10 mouse cellular contexts compared by ENCODE assay signal in genomic region chr15:78181701-78182405, GRCm38 (mm10). TPM values are rescaled to one million over a fixed set of nuclear protein-coding genes. Genes with fewer than 3 reads are reported as not detected.
DNase-seq lines count a peak whose midpoint lies in the region; ATAC-seq and TF ChIP-seq lines count a peak whose summit lies in the region.
"Had no signal": no experiment of that assay in that cellular context is flagged by ENCODE, and none has a peak within 500 bp of the region (broad histone marks: within the 10 kb centered on the region; RNA-seq: fewer than 3 reads in every experiment).

No protein-coding gene starts in this region.

- no peaks in the 10 kb centered on the region for H3K9me3 ChIP-seq in embryonic facial prominence, embryonic 13.5 days
- H3K9me3 ChIP-seq in embryonic facial prominence, embryonic 10.5 days: no peaks in the 10 kb centered on the region
- H3K9me3 ChIP-seq in forebrain, embryonic 11.5 days (ENCODE audit: control insufficient read depth, low read length): no peaks in the 10 kb centered on the region
- H3K9me3 ChIP-seq in limb, embryonic 14.5 days (ENCODE audit: control insufficient read depth, low read length): no peaks in the 10 kb centered on the region
- H3K9me3 ChIP-seq: heart, embryonic 13.5 days; limb, embryonic 12.5 days had no signal

- peaks cover 26% of the 10 kb centered on the region for H3K27me3 ChIP-seq in embryonic facial prominence, embryonic 13.5 days
- peaks cover 40% of the 10 kb centered on the region for H3K27me3 ChIP-seq in embryonic facial prominence, embryonic 10.5 days (replicated peaks; ENCODE audit: low read depth, poor library complexity, severe bottlenecking)
- no peaks in the 10 kb centered on the region for H3K27me3 ChIP-seq in forebrain, embryonic 11.5 days (ENCODE audit: control insufficient read depth, insufficient read depth, low read length)
- 0 out of 2 replicates have a peak, but pooled peaks cover 6% of the 10 kb centered on the region for H3K27me3 ChIP-seq in limb, embryonic 14.5 days (ENCODE audit: control insufficient read depth, insufficient read depth, low read length)

- no peak for DNase-seq in embryonic facial prominence, embryonic 10.5 days (ENCODE audit: low spot score)
- peak; percentile 39 for DNase-seq in 416B (ENCODE audit: low read depth)
- peak; percentile 63 for DNase-seq in forebrain, embryonic 11.5 days (ENCODE audit: low spot score)
- peak; percentile 54 for DNase-seq in limb, embryonic 14.5 days (ENCODE audit: low spot score)
- DNase-seq in ovary, postnatal 14 days (ENCODE audit: low spot score): no peak
- no peak for DNase-seq in thymus, postnatal 4 days
- no peak for DNase-seq in heart, adult 18-20 months

- peaks cover 6% of the 10 kb centered on the region; the same call in 1 of the 2 replicates for H3K4me1 ChIP-seq in embryonic facial prominence, embryonic 13.5 days
- H3K4me1 ChIP-seq in embryonic facial prominence, embryonic 10.5 days: peaks cover 17% of the 10 kb centered on the region
- peaks cover 2% of the 10 kb centered on the region; the same call in 1 of the 2 replicates for H3K4me1 ChIP-seq in forebrain, embryonic 11.5 days (replicated peaks; ENCODE audit: control insufficient read depth, insufficient read depth, low read length)
- no peaks in the 10 kb centered on the region for H3K4me1 ChIP-seq in limb, embryonic 14.5 days (ENCODE audit: control insufficient read depth, insufficient read depth, low read length)

- H3K4me2 ChIP-seq in embryonic facial prominence, embryonic 13.5 days: no peak overlapping the region
- no peak overlapping the region for H3K4me2 ChIP-seq in forebrain, embryonic 11.5 days (ENCODE audit: low read depth, low read length, severe bottlenecking)
- no peak overlapping the region for H3K4me2 ChIP-seq in limb, embryonic 14.5 days (replicated peaks; ENCODE audit: low read depth, low read length, severe bottlenecking)
- H3K4me2 ChIP-seq: heart, embryonic 13.5 days; limb, embryonic 12.5 days had no signal

- no peak overlapping the region for H3K4me3 ChIP-seq in embryonic facial prominence, embryonic 13.5 days
- H3K4me3 ChIP-seq in embryonic facial prominence, embryonic 10.5 days: no peak overlapping the region
- no peak overlapping the region for H3K4me3 ChIP-seq in forebrain, embryonic 11.5 days (ENCODE audit: low read depth, low read length)
- H3K4me3 ChIP-seq in limb, embryonic 14.5 days (replicated peaks; ENCODE audit: low read length): no peak overlapping the region
- H3K4me3 ChIP-seq: heart, embryonic 13.5 days; limb, embryonic 12.5 days had no signal

- no peaks in the 10 kb centered on the region for H3K36me3 ChIP-seq in embryonic facial prominence, embryonic 13.5 days
- no peaks in the 10 kb centered on the region for H3K36me3 ChIP-seq in embryonic facial prominence, embryonic 10.5 days (replicated peaks)
- no peaks in the 10 kb centered on the region for H3K36me3 ChIP-seq in forebrain, embryonic 11.5 days (ENCODE audit: control insufficient read depth, insufficient read depth, low read length)
- no peaks in the 10 kb centered on the region for H3K36me3 ChIP-seq in limb, embryonic 14.5 days (ENCODE audit: control insufficient read depth, insufficient read depth, low read length)
- H3K36me3 ChIP-seq: heart, embryonic 13.5 days; limb, embryonic 12.5 days had no signal

- TF ChIP-seq POLR2A in limb, embryonic 14.5 days (IDR thresholded peaks at IDR 0.05; ENCODE audit: borderline replicate concordance, extremely low read depth, insufficient read depth, insufficient read length): no peak

- 33% methylated on average over 8 of the region's 8 CpGs for WGBS in embryonic facial prominence, embryonic 13.5 days
- 41% methylated on average over 8 of the region's 8 CpGs for whole genome bisulfite sequencing in embryonic facial prominence, embryonic 10.5 days
- 29% methylated on average over 8 of the region's 8 CpGs for WGBS in forebrain, embryonic 11.5 days
- 41% methylated on average over 7 of the region's 8 CpGs for WGBS in limb, embryonic 14.5 days

- H3K27ac ChIP-seq in embryonic facial prominence, embryonic 13.5 days: peak overlapping the region; percentile 11; the same call in 1 of the 2 replicates
- no peak overlapping the region for H3K27ac ChIP-seq in embryonic facial prominence, embryonic 10.5 days (replicated peaks)
- H3K27ac ChIP-seq in forebrain, embryonic 11.5 days (ENCODE audit: low read depth, low read length): no peak overlapping the region
- H3K27ac ChIP-seq in limb, embryonic 14.5 days (replicated peaks; ENCODE audit: low read depth, low read length): no peak overlapping the region
- H3K27ac ChIP-seq: heart, embryonic 13.5 days; limb, embryonic 12.5 days had no signal

- no peak for ATAC-seq in embryonic facial prominence, embryonic 13.5 days (ENCODE audit: insufficient number of reproducible peaks, insufficient read depth, low FRiP score, low TSS enrichment, low read depth)
- 0 out of 2 replicates have a peak, but pooled peaks have one; percentile 21 for ATAC-seq in forebrain, embryonic 11.5 days (replicated peaks; ENCODE audit: low FRiP score)
- 0 out of 2 replicates have a peak, but pooled peaks have one; percentile 45 for ATAC-seq in limb, embryonic 14.5 days (ENCODE audit: low FRiP score, low read depth)

- H3K9ac ChIP-seq in embryonic facial prominence, embryonic 13.5 days: no peak overlapping the region
- H3K9ac ChIP-seq in forebrain, embryonic 11.5 days (ENCODE audit: low read length): no peak overlapping the region
- H3K9ac ChIP-seq in limb, embryonic 14.5 days (ENCODE audit: low read depth, low read length, severe bottlenecking): no peak overlapping the region
- H3K9ac ChIP-seq: heart, embryonic 13.5 days; limb, embryonic 12.5 days had no signal

RNA-seq across cellular contexts. Expression of gene Ift27, which starts 7.9 kb away (rescaled TPM):
- polyA plus RNA-seq in embryonic facial prominence, embryonic 13.5 days (2015; fragmentation: Nextera tagmentation; extraction: Ambion mirVana): 83.5 and 94.3 TPM in 2 replicates
- 136 and 141 TPM in 2 replicates for polyA plus RNA-seq in embryonic facial prominence, embryonic 10.5 days (2016; fragmentation: Nextera tagmentation; extraction: Ambion mirVana)
- polyA plus RNA-seq in forebrain, embryonic 11.5 days (2014; fragmentation: Nextera tagmentation; extraction: Ambion mirVana): 142 and 145 TPM in 2 replicates
- polyA plus RNA-seq in limb, embryonic 14.5 days (2012; rRNA removed): 44.4 and 45.3 TPM in 2 replicates
- polyA plus RNA-seq in limb, embryonic 14.5 days (2014; fragmentation: Nextera tagmentation; extraction: Ambion mirVana): 98.1 and 102 TPM in 2 replicates
- total RNA-seq in heart, adult 18-20 months (2021): 10 to 100 TPM in 1 of 2 experiments, 1 to 10 TPM in 1; 8.2 to 11.6 TPM

RNA-seq across cellular contexts. Expression of gene Pvalb, which starts 24.3 kb away (rescaled TPM):
- polyA plus RNA-seq in embryonic facial prominence, embryonic 13.5 days (2015; fragmentation: Nextera tagmentation; extraction: Ambion mirVana): not detected in 2 replicates
- not detected in 2 replicates for polyA plus RNA-seq in embryonic facial prominence, embryonic 10.5 days (2016; fragmentation: Nextera tagmentation; extraction: Ambion mirVana)
- polyA plus RNA-seq in forebrain, embryonic 11.5 days (2014; fragmentation: Nextera tagmentation; extraction: Ambion mirVana): not detected in 2 replicates
- 0.16 TPM in 1 of 2 replicates, not detected in the other for polyA plus RNA-seq in limb, embryonic 14.5 days (2012; rRNA removed)
- polyA plus RNA-seq in limb, embryonic 14.5 days (2014; fragmentation: Nextera tagmentation; extraction: Ambion mirVana): 0.29 TPM in 1 of 2 replicates, not detected in the other
- total RNA-seq in heart, adult 18-20 months (2021): under 1 TPM; 0.57 to 0.93 TPM
- polyA plus RNA-seq: limb, embryonic 12.5 days had no signal

Comparison
In these comparisons a context has a peak if more than half of its experiments do, and no peak if none do; other contexts are left out.
1. DNase-seq: peak in 416B (single experiment), forebrain, embryonic 11.5 days (single experiment) and limb, embryonic 14.5 days (single experiment); none in embryonic facial prominence, embryonic 10.5 days (single experiment), ovary, postnatal 14 days (single experiment), thymus, postnatal 4 days (single experiment) and heart, adult 18-20 months (0 of 2).